Mouse (Mus musculus): ENCODE results near the gene Nxnl1.

Nxnl1 gene

GRCm38 (mm10) chr8:71558071-71558957 lies 8.1 kb downstream of the Nxnl1 start, which contains the start of gene Tmem221:
Tmem221 (minus strand) TSS chr8:71558871.
- DNase-seq (ENCODE audit: low read depth, low spot score), result no peak

DNA sequence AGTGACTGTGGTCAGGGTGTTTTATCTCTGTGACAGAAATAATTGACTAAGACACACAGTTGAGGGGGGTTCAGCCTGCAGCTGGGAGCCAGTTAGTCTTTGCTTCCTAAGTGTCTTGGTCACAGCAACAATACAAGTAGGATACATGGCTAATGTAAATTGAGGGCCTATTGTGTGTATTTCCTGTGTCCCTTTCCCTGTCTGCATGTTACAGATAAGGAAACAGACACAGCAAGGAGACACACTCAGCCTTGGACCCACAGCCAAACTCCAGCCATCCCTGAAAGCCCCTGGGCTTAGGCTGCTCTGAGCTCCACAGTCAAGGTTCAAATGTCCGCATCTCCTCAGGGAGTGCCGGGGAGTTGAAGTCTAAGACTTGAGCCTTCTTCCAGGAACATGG lies 11.8 kb downstream of the Nxnl1 start:
- DNase-seq (ENCODE audit: low read depth, low spot score), result no peak

DNA sequence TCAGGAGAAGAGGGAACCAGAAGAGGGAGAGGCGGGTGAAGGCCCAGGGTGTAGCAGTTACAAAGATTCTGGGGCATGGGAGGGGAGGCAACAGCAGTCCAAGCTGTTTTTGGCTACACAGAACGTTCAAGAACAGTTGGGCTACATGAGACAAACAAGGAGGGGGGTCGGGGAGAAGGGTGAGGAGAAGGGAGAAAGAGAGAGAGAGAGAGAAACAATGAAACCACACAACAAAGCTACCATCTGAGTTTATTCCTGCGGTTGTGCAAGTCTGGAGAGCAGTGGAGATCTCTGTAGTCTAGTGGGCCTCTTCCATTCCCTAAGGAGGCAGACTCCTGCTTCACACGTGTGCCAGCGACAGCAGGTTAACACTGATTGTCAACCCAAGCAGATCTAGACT lies 12.4 kb downstream of the Nxnl1 start:
- no peak for DNase-seq (ENCODE audit: low read depth, low spot score)

DNA sequence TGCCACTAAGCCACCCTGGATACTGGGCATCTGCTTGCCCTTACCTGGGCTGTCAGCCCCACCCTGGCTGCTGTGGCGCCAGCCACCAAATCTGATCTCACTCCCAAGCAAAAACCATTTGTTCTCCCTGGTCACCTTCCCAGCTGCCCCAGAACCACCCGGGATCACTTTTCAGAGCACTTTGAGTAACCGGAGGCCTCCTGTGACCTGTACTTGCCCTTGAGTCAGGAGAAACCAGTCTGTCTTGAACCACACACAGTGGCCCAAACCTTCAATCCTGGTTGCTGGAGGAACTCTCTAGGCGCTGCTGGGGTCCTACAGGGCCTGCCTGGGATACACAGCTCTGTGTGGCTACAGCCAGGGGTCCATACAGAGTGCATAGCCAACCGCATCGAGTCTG lies 13.6 kb downstream of the Nxnl1 start:
- no peak for DNase-seq (ENCODE audit: low read depth, low spot score)

DNA sequence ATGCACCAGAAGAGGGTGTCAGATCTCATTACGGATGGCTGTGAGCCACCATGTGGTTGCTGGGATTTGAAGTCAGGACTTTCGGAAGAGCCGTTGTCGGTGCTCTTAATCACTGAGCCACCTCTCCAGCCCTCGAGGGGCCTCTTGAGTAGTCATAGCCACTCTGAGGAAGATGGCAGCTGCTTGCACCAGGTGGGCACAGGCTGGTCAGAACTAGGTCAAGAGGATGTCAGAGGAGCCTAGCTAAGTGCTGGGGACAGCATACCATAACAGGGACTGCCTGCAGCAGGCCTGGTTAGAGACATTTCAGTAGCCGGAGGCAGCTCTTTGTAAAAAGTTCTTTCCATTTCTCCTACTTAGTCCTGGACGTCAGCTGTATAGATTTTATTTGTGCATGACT lies 15.6 kb downstream of the Nxnl1 start:
- no peak for DNase-seq (ENCODE audit: low read depth, low spot score)

DNA sequence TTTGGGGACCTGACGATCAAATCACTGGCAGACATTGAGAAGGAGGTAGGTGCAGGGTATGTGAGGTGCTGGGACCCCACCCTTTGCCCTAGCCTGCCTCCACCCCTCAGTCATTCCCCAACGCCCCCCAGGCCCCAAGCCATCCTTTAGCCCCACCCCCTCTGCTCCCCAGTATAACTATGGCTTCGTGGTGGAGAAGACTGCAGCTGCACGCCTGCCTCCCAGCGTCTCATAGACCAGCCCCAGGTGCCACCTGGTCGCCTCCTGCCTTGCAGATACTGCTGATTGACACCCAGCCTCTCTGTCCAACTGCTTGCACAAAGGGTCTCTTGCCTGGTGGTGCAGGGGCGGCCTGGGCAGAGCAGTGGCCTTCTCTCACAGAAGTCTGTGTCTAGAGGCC lies 18.8 kb downstream of the Nxnl1 start:
- DNase-seq (ENCODE audit: low read depth, low spot score), result no peak

- DNase-seq (ENCODE audit: low read depth, low spot score), result no peak
Observed at GRCm38 (mm10) chr8:71545053-71545452, 21.3 kb downstream of the Nxnl1 start.

DNA sequence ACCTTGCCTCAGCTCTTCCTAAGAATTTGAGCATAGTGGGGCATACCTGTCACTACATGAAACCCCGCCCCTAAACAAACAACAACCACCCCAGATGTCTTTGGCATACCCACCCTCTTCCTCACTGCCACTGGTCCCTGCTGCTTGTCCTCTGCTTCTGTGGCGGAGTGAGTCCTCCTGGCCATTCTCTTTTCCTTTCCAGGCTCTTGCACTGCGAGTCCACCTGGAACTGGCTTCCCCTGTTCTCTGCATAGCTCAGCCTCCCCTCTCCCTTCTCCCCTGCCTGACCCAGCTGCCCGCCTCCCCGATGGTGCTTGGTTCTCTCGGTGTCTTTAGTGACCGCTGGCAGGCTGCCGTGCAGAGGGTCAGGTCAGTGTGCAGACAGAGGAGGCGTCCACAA lies 22.6 kb downstream of the Nxnl1 start:
- DNase-seq (ENCODE audit: low read depth, low spot score), result no peak

DNA sequence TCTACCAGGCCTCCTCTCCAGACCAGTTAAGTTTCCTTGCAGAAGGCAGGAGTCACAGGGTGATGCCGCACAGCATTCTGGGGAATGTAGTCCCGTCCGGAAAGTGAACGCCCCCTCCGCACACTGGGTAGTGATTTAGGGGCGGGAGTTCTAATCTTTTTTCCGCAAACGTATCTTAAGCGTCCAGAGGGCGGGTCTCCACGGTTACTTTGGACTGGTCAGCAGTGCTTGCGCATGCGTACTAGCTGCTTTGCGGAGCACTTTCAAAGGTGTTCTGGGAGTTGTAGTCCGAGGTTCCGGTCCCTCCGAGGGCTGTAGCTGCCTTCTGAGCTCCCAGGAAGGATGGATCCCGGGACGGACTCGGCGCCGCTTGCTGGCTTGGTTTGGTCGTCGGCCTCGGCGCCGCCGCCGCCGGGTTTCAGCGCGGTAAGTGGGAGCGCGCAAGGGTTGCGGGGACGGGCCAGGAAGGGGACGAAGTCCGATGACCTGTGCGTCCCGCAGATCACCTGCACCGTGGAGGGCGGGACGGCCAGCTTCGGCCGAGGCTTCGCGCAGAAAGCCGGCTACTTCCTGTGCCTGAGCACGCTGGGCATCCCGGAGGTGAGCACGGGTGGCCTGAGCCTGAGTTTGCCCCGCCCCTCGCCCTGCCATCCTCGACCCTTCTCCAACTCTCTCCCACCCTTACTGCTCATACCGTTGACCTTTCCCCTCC lies 23.6 kb downstream of the Nxnl1 start, which contains the start of gene Mvb12a:
Gene Mvb12a (plus strand): TSS at position 291 of the 712 bp plus-strand sequence.
- DNase-seq (ENCODE audit: low read depth, low spot score), result peak; percentile 100

DNA sequence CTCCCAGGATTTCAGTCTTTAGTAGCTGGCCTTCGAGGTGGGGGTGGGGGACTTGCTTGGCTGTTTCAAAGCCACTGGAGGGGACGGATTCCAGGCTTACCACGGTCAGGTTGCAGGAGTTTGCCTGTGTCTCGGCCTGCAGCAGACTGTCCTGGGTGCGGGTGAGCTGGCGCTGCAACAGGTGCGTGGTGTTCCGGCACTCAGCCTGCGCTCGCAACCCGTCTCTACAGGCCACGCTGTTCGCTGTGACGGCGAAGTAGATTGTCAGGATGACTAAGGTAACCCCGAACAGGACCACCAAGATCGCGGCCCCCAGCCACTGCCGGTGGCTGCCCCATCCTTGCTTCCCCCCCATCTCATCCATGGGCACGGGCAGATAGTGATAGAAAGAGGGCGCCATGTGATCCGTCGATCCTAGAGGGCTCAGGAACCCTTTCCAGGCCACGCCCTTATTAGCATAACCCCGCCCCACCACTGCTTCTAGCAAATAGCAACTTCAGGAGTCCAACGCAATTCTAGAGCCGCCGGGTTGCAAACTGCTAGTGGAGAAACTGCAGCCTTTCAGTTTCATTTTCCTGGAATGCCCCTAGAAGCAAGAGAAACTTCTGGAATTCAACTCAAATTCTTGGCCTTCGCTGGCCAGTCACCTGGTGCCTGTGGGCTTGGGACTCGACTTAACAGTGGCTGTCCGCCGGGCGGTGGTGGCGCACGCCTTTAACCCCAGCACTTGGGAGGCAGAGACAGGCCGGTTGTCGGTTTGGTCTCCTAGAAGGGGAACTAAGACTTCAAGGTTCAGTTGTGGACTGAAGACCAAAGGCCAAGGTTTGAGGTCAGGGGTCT lies 29.2 kb downstream of the Nxnl1 start, which contains the start of gene Bst2:
Gene Bst2 (minus strand): TSS at position 429 of the 840 bp plus-strand sequence.
- peak; percentile 96 for DNase-seq (ENCODE audit: low read depth, low spot score)

GRCm38 (mm10) chr8:71535663-71536062 lies 30.7 kb downstream of the Nxnl1 start:
- no peak for DNase-seq (ENCODE audit: low read depth, low spot score)

DNA sequence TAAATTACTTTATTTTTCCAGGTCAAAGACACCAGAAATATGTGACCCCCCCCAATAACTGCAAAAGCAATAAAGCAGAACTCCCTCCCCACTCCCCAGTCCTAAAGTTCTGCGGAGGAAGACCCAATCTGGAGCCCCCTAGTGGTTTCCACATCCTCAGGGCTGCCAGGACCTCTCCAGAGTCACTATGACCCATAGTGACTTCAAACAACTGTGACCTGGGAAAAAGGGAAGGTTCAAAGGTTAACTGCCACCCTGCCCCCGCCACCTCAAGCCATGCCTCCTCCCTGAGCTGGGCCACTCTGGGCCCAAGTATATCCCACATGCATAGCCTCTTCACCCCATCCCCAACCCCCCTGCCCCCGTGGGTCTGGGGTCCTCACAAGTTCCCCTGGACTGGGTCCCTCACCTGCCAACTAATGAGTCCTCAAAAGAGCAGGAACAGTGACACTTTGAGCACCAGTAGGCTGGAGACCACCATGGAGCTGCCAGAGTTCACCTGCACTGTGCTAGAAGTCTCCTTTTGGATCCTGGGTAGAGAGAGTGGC lies 32.1 kb downstream of the Nxnl1 start:
- DNase-seq (ENCODE audit: low read depth, low spot score), result no peak

DNA sequence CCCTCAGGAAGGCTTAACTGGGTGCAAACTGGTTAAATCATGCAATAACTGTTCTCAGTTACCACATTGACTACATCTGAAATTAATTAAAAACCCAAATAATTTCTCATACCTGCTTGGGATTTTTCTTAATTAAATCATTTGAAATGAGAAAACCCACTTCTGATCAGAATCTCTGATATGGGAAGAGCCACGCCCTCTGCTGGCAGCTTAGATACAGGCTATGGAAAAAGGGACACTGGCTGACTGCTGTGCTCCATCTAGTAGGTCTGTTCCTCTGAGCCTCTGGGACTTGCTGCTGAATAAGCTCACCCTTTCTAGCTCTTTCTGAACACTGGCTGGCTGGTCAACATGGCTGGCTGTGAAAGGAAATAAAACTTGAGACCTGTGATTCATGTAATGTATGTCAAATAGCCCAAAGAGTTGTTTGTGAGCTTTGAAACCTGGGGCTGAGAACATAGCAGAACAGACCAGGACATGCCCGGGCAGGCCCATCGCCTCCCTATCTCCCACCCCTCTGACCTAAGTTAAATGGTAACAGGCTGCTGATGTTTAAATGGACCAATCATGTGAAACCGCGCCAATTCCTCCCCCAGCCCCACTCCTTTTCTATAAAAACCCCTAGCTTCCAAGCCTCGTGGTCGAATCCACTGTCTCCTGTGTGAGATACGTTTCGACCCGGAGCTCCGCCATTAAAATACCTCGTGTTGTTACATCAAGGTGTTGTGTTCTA lies 35.5 kb downstream of the Nxnl1 start:
- peak; percentile 59 for DNase-seq (ENCODE audit: low read depth, low spot score)

- no peak for DNase-seq (ENCODE audit: low read depth, low spot score)
Observed at GRCm38 (mm10) chr8:71528362-71529073, 37.9 kb downstream of the Nxnl1 start.

DNA sequence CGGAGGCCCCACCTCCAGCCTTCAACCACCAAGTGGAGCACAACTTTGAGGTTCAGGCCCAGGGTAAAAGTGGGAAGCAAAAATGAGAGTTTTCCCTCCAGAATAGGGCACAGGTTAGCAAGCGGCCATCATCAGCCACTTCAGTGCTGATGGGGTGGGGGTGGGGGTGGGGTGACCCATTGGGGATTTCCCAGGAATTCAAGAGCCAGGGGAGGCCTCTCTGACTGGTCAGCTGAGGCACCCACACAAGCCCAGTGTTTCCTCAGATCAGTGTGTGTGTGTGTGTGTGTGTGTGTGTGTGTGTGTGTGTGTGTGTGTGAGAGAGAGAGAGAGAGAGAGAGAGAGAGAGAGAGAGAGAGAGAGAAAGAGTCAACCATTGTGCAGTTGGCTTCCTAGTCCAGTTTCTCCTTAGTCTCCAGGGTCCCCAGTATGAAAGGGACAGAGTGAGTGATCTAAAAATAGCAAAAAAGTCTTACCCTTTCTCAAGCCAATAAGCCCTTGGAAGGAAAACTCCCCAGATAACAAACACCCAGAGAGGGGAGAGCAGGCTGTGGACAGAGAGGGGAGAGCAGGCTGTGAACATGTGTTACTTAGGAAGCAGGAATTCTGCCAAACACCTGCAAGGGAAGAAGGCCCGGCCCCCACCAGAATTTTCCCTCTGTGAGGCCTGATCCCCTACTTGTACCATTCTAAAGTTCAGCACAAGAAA lies 39.1 kb downstream of the Nxnl1 start:
- no peak for DNase-seq (ENCODE audit: low read depth, low spot score)

DNA sequence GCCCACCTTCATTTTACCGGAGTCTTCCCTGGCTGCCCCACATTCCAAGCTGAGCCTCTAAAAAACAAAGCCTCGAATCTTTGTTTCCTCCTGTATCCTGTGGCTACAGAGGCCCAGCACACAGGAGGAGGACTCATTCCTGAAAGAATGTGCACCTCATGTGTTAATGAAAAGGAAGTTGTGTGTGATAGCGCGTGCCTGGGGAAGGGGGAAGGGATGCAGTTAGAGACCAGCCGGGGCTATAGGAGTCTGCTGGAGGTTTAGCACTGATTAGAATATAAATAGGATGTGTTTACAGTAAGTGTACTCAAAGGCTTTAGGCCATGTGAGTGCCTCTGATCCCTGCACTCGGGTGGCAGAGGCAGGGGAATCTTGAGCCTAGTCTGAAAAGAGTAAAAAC lies 40.1 kb downstream of the Nxnl1 start:
- no peak for DNase-seq (ENCODE audit: low read depth, low spot score)

GRCm38 (mm10) chr8:71525226-71526050 lies 41.0 kb downstream of the Nxnl1 start, which contains the start of gene Ccdc194:
Ccdc194 (minus strand) TSS chr8:71525711.
- DNase-seq (ENCODE audit: low read depth, low spot score), result no peak

- peak; percentile 99 for DNase-seq (ENCODE audit: low read depth, low spot score)
Observed at GRCm38 (mm10) chr8:71521634-71522033, 44.8 kb downstream of the Nxnl1 start.
